Mouse (Mus musculus) intestine, embryonic 16.5 days (tissue): Measurements from ENCODE around the gene Tcte2. TPM values are rescaled to one million over a fixed set of nuclear protein-coding genes. Genes with fewer than 3 reads are reported as not detected.

Experiments used
- ATAC-seq: fragments of 200-750 bp; cut with Nextera tagmentation; 2 replicates; pipeline ENCODE4 v1.8.0; 2017; ENCODE audit warnings: moderate TSS enrichment, moderate library complexity
- H3K27ac ChIP-seq: fragments of 300-500 bp; sonication (generic); 2 replicates; pipeline ENCODE4 v1.5.1; 2014; ENCODE audit warnings: mild to moderate bottlenecking, low read length
- H3K27me3 ChIP-seq: fragments of 300-500 bp; sonication (generic); replicated peaks from 2 replicates; pipeline ENCODE4 v1.6.1; 2014; ENCODE audit warnings: low read length, control low read depth, mixed read lengths; ENCODE audit not compliant: control insufficient read depth, insufficient read depth
- H3K36me3 ChIP-seq: fragments of 300-500 bp; sonication (generic); 2 replicates; pipeline ENCODE4 v1.6.1; 2014; ENCODE audit warnings: low read length, control low read depth; ENCODE audit not compliant: control insufficient read depth, insufficient read depth
- H3K4me1 ChIP-seq: fragments of 300-500 bp; sonication (generic); 2 replicates; pipeline ENCODE4 v1.6.1; 2014; ENCODE audit warnings: low read length, control low read depth, mixed read lengths; ENCODE audit not compliant: control insufficient read depth, insufficient read depth
- H3K4me2 ChIP-seq: fragments of 300-500 bp; sonication (generic); 2 replicates; pipeline ENCODE4 v1.6.1; 2014; ENCODE audit warnings: low read depth, low read length, control low read depth
- H3K4me3 ChIP-seq: fragments of 300-500 bp; sonication (generic); 2 replicates; pipeline ENCODE4 v1.5.1; 2014; ENCODE audit warnings: mild to moderate bottlenecking, low read length
- H3K9ac ChIP-seq: fragments of 300-500 bp; sonication (generic); 2 replicates; pipeline ENCODE4 v1.6.1; 2014; ENCODE audit warnings: low read depth, low read length
- H3K9me3 ChIP-seq: fragments of 300-500 bp; sonication (generic); 2 replicates; pipeline ENCODE4 v1.6.1; 2016; ENCODE audit warnings: low read length, control low read depth; ENCODE audit not compliant: control insufficient read depth
- WGBS: fragments of 180-500 bp; shearing (Covaris S2); extraction: QIAGEN DNeasy Blood & Tissue Kit; methylation state at CpG from one replicate; pipeline ENCODE4 v1.1.7; 2014; 5-methylcytosine and 5-hydroxymethylcytosine counted together
- polyA plus RNA-seq: library from polyadenylated mRNA; unstranded; fragments of >200 nt; fragmentation: Nextera tagmentation; extraction: Ambion mirVana; gene quantifications from 2 replicates; pipeline ENCODE4 v1.2.1, GENCODE M21; 2015

Gene Tcte2
- polyA plus RNA-seq, 1 experiment from 2014 or later, result 4.0 TPM

DNA sequence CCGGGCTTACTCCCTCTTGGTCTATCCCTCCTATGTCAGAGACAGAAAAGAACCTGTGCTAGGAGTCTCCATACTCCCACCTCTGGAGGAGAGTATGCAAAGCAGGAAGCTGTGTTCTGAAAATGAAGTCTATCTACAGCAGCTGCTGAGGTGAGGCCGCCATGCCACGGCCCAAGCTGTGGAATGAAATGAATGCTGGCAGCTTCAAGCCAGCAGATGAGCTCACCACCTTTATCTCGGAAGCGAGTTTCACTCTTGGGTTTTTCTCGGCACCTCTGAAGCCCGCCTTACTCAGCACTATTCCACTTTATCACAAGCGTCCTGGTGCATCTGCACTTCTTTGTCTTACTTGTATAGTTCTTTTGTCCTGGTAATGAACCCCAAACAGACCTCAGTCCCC is 28.9 kb downstream of the Tcte2 start:
- ATAC-seq, result peak; percentile 72
- 33% methylated on average over 8 of the region's 8 CpGs for WGBS
- no peak overlapping the region for H3K27ac ChIP-seq
- no peak overlapping the region for H3K4me3 ChIP-seq
- H3K36me3 ChIP-seq, result no peaks in the 10 kb centered on the region
- no peak overlapping the region for H3K9ac ChIP-seq
- H3K9me3 ChIP-seq, result no peaks in the 10 kb centered on the region
- no peaks in the 10 kb centered on the region for H3K4me1 ChIP-seq
- H3K4me2 ChIP-seq, result no peak overlapping the region
- no peaks in the 10 kb centered on the region for H3K27me3 ChIP-seq

DNA sequence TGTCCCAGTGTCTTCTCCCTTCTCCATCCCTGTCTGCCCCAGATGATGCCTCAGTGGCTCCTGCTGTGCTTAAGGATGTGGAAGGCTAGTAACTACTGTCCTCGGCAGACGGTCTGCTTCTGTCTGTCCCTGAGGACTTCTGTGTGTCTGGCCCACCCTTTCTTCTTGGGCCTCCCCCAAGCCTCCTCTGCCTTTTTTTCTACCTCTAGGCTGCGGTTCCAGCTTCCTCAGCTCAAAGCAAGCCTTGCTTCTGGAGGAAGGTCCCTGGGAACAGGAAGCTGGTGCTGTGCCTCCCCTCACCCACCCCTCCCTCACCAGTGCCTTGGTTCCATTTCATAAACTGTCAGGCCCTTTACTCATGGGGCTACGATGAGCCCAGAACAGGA is 29.9 kb downstream of the Tcte2 start:
- no peak overlapping the region for H3K27ac ChIP-seq

DNA sequence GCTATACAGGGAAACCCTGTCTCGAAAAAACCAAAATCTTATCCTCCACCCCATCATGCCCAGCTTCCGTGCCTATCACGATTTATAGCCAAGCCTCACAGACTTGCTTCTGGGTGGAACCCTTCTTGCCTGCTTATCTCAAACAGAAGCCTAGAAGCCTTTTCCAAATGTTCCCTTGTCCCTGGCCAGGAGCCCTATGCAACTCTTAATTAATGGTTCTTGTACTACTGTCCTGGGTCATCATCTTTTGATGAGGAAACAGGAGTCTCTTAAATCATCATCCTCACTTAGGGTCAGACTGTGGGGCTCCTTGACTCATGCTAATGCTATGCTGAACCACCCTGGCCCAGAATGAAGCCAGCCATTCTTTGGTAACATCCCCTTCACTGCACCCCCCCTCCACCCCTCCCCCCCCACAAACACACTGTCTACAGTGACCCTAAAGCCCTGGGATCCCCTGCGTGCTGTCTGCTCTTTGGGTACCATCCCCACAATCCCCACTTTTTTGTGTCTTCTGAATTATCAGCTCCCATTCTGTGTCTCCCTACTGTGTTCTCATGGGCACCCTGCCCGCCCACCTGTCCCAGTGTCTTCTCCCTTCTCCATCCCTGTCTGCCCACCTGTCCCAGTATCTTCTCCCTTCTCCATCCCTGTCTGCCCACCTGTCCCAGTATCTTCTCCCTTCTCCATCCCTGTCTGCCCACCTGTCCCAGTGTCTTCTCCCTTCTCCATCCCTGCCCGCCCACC is 30.5 kb downstream of the Tcte2 start:
- no peak overlapping the region for H3K4me3 ChIP-seq
- H3K36me3 ChIP-seq, result no peaks in the 10 kb centered on the region
- WGBS, result 89% methylated on average over 6 of the region's 6 CpGs
- H3K9me3 ChIP-seq, result no peaks in the 10 kb centered on the region
- H3K4me2 ChIP-seq, result no peak overlapping the region
- H3K4me1 ChIP-seq, result no peaks in the 10 kb centered on the region
- no peak overlapping the region for H3K27ac ChIP-seq
- no peaks in the 10 kb centered on the region for H3K27me3 ChIP-seq
- no peak overlapping the region for H3K9ac ChIP-seq
- ATAC-seq, result no peak

More for the DNA sequence above, 29.9 kb downstream of the Tcte2 start:
- H3K4me1 ChIP-seq, result no peaks in the 10 kb centered on the region
- H3K9ac ChIP-seq, result no peak overlapping the region
- no peak for ATAC-seq
- H3K27me3 ChIP-seq, result no peaks in the 10 kb centered on the region
- H3K9me3 ChIP-seq, result no peaks in the 10 kb centered on the region
- WGBS, result 54% methylated on average over 4 of the region's 4 CpGs
- no peaks in the 10 kb centered on the region for H3K36me3 ChIP-seq
- H3K4me2 ChIP-seq, result no peak overlapping the region
- no peak overlapping the region for H3K4me3 ChIP-seq

DNA sequence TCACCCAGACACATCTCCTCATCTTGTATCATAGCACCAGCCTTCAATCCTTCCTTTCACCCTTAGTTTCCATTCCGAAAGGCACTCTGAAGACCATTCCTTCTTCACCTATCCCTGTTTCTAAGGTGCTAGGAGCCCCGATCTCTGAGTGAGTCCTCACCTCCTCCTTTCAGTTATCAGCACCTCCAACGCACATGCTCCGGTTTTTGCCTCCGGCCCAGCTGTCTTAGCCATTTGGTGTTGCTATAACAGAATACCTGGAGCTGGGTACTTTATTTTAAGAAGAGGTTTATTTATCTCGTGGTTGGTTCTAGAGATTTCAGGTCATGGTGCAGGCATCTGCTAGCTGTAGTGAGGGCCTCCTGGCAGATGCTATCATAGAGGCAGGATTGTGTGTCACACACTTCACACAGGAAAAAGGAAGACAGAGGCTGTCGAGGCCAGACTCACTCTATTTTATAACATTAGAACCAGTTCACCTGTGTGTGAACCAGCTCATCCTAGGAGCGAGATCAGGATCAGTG is 34.7 kb downstream of the Tcte2 start:
- no peak for ATAC-seq

DNA sequence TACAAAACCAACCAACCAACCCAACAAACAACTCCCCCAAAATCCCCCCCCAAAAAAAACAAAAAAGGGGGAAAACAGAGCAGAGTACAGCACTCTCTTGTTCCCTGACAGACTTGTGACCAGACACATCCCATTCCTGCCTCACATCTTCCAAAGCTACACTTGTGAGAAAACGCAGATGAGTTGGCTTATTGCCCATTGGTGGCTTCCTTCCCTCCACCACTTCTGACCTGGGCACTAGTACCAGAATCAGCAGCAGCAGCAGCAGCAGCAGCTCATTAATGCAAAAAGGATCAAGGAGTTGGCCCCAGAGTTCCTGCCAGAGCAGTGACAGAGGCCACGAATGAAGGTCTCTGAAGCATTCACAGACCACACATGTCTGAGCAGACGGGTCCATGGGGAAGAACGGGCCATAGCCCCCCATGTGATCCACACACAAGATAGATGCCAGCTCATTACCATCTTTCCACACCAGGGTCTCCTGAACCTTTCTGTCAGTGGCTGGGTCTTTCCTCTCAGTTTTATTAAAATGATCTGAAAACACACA is 36.5 kb downstream of the Tcte2 start:
- WGBS, result 36% methylated on average over 4 of the region's 4 CpGs
- Histone ChIP-seq H3K9me3 (no peaks in the 10 kb centered on the region), H3K4me3 (no peak overlapping the region), H3K27me3 (no peaks in the 10 kb centered on the region), H3K27ac (no peak overlapping the region), H3K4me1 (no peaks in the 10 kb centered on the region), H3K36me3 (no peaks in the 10 kb centered on the region), H3K4me2 (no peak overlapping the region), H3K9ac (no peak overlapping the region)
- ATAC-seq, result no peak

More for the DNA sequence above, 34.7 kb downstream of the Tcte2 start:
- 89% methylated on average over 8 of the region's 8 CpGs for WGBS
- Histone ChIP-seq H3K4me3 (no peak overlapping the region), H3K9me3 (no peaks in the 10 kb centered on the region), H3K9ac (no peak overlapping the region), H3K36me3 (no peaks in the 10 kb centered on the region), H3K4me1 (no peaks in the 10 kb centered on the region), H3K27me3 (no peaks in the 10 kb centered on the region), H3K4me2 (no peak overlapping the region), H3K27ac (no peak overlapping the region)

DNA sequence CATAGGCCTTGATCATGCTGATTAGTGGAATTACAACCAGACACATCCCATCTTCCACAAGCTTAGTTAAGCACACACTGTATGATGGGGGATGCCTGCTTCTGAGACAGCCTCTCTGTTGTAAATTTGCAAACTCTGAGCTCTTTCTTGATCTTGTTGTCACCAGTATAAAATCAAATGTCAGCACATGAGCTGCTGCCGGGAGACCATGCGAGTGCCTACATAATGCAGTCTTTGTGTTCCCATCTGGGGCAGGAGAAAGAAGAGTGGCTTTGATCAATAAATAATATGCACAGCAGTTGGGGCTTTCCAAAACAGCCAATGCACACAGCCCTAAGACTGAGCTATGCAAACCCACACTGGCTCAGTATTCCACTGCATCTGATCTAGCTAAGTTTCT is 39.2 kb downstream of the Tcte2 start:
- no peak for ATAC-seq
- H3K27me3 ChIP-seq, result no peaks in the 10 kb centered on the region
- no peak overlapping the region for H3K9ac ChIP-seq
- no peak overlapping the region for H3K4me2 ChIP-seq
- H3K4me3 ChIP-seq, result no peak overlapping the region
- no peaks in the 10 kb centered on the region for H3K9me3 ChIP-seq
- H3K4me1 ChIP-seq, result no peaks in the 10 kb centered on the region
- no peaks in the 10 kb centered on the region for H3K36me3 ChIP-seq
- 82% methylated on average over 2 of the region's 2 CpGs for WGBS
- H3K27ac ChIP-seq, result no peak overlapping the region

DNA sequence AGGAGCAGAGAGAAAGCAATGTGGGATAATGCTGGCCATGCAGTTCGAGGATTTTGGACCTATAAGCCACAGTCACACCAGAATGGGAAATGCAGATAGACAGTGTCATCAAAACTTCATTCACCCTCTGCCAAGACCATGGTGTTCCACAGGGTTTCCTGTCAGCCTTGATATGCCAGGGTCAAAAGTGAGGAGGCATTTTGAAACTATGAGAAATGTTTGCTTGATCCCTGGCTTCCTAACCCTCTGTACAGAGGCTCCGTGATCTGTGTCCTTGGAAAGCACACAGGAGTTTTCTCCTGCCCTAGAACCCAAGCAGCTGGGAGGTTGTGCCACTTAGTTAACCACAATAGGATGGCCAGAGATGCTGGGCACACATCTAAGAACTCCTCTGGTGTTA is 40.3 kb downstream of the Tcte2 start:
- Histone ChIP-seq H3K9ac (no peak overlapping the region), H3K27ac (no peak overlapping the region), H3K36me3 (no peaks in the 10 kb centered on the region), H3K4me3 (no peak overlapping the region), H3K4me2 (no peak overlapping the region), H3K27me3 (no peaks in the 10 kb centered on the region), H3K9me3 (no peaks in the 10 kb centered on the region), H3K4me1 (no peaks in the 10 kb centered on the region)
- no peak for ATAC-seq
- 84% methylated on average over 2 of the region's 2 CpGs for WGBS

DNA sequence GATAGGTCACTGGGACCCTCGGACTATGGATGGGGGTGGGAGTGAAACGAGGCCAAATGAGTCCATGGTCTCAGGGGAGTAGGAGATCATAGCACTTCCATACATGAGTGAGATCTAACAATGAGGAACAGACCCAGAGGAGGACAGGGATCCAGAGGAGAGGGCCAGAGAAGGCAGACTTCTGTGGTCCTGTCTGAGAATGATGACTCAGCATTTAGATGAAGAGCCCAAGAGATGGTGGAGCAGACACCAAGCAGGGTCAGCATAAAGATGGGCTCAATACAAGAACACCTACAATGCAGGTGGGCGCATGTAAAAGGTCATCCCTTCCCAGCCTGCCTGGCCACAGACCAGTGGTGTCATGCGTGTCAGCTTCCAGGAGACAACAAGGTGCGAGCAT is 41.4 kb downstream of the Tcte2 start:
- H3K27ac ChIP-seq, result no peak overlapping the region
- H3K9me3 ChIP-seq, result no peaks in the 10 kb centered on the region
- H3K4me3 ChIP-seq, result no peak overlapping the region
- no peaks in the 10 kb centered on the region for H3K27me3 ChIP-seq
- H3K36me3 ChIP-seq, result no peaks in the 10 kb centered on the region
- no peak for ATAC-seq
- H3K4me1 ChIP-seq, result no peaks in the 10 kb centered on the region
- H3K4me2 ChIP-seq, result no peak overlapping the region
- 91% methylated on average over 5 of the region's 5 CpGs for WGBS
- H3K9ac ChIP-seq, result no peak overlapping the region

DNA sequence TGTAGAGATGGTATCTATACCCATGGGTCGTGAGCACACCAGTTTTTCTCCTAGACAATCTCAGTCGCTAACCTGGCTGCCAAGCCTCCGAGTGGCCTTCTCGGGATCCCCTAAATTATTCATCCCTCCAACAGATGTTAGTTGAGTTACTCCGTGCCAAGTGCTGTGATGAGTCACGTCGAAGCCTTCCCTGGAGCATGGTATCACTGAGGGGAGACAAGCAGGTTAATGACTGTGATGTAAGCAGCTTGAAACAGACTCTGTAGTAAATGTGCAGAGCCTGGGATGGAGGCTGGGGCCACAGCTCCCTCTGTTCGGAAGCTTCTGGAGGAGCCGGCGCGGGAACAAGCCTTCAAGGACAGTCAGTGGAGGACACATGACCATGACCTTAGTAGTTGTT is 44.2 kb downstream of the Tcte2 start:
- H3K27ac ChIP-seq, result no peak overlapping the region
- no peak for ATAC-seq
- H3K27me3 ChIP-seq, result no peaks in the 10 kb centered on the region
- no peak overlapping the region for H3K9ac ChIP-seq
- H3K9me3 ChIP-seq, result no peaks in the 10 kb centered on the region
- 86% methylated on average over 11 of the region's 11 CpGs for WGBS
- no peaks in the 10 kb centered on the region for H3K4me1 ChIP-seq
- no peak overlapping the region for H3K4me3 ChIP-seq
- H3K4me2 ChIP-seq, result no peak overlapping the region
- no peaks in the 10 kb centered on the region for H3K36me3 ChIP-seq
